Comparison of ENCODE assay signal across 19 mouse cellular contexts in genomic region chr7:7674032-7674431, GRCm38 (mm10). TPM values are rescaled to one million over a fixed set of nuclear protein-coding genes. Genes with fewer than 3 reads are reported as not detected.
"Had no signal": no experiment of that assay in that cellular context is flagged by ENCODE, and none has a peak within 500 bp of the region (broad histone marks: within the 10 kb centered on the region; RNA-seq: fewer than 3 reads in every experiment).

No protein-coding gene starts in this region.

RNA-seq across cellular contexts. Expression of gene Vmn2r34, which starts 15.3 kb away (rescaled TPM):
- total RNA-seq: megakaryocyte progenitor cell, adult 5-6 weeks had no signal
- polyA plus RNA-seq: liver, embryonic 14.5 days; liver, embryonic 16.5 days; lung, adult 2 months; lung, embryonic 15.5 days; lung, postnatal 0 days; macrophage; midbrain, embryonic 12.5 days; midbrain, embryonic 14.5 days; midbrain, embryonic 16.5 days; myocyte; neural tube, embryonic 11.5 days; neural tube, embryonic 13.5 days; neural tube, embryonic 15.5 days; small intestine, adult 2 months; stomach, embryonic 14.5 days; stomach, embryonic 16.5 days; thymus, adult 2 months; urinary bladder, adult 2 months had no signal
